Mouse (Mus musculus): ENCODE data around the gene Hnrnph2.

DNA sequence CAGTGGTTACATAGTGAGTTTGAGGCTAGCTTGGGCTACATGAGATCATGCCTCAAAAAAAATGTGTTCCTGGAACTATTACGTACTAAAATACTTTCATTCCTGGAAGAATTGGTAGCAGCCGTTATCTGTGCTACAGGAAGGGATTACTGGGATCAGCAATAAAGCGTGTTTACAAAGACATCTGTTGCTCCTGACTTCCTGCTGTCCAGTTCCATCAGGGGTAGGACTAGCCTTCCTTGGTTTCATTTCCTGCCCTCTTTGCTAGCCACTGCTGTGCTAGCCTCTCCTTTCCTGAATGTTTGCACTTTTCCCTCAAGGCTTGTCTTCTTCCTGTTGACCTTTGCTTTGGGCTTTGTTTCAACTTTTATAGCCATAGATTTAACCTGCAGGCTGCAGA lies 34.9 kb downstream of the Hnrnph2 start:
- TF ChIP-seq CTCF (conservative IDR thresholded peaks at IDR 0.05; ENCODE audit: insufficient read depth, insufficient read length, low read depth, low read length) (no peak), POLR2A (IDR thresholded peaks at IDR 0.05; ENCODE audit: low read depth, low read length) (no peak)
